Comparison of ENCODE assay signal across 8 mouse cellular contexts in the genomic region with DNA sequence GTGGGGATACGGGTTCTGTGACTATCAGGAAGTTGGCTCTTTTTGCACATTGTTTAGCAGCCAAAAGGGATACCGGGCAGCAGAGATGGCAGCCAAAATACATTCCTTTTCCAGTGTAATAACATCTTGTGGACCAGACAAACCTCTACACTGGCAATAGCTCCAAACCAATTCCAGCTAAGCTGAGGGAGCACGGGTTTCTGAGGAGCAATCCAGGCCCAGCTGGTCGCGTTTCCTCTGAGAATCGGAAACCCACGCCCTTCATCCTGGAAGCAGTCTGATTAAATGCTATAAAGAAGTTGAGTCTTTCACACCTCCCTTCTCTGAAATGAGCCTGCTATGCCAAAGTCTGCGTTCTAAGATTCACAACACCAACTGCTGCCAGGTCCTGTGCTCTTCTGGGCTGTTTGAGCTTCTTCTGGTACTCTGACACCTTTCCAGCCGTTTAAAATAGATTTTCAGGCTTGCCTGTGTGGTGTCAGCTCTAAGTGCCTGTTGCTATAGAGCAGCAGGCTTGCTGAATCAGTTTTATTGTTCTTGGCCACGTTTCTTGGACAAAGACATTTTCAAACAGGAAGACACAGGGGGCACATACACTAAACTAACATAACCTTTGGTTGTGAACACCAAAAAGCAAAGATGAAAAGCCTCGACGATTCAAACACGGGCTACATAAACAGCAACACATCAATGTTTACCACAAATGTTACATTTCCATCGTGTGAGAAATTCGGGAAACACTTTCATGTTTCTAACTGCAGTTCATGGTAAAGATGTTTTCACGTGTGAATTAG.
DNase-seq lines count a peak whose midpoint lies in the region; ATAC-seq lines count a peak whose summit lies in the region.
"Had no signal": no experiment of that assay in that cellular context is flagged by ENCODE, and none has a peak within 500 bp of the region (broad histone marks: within the 10 kb centered on the region; RNA-seq: fewer than 3 reads in every experiment).

No protein-coding gene starts in this region.

- no peaks in the 10 kb centered on the region for H3K27me3 ChIP-seq in intestine, embryonic 15.5 days (replicated peaks)

- H3K9me3 ChIP-seq in intestine, embryonic 15.5 days = no peaks in the 10 kb centered on the region

- DNase-seq in urinary bladder, postnatal 14 days (ENCODE audit: low spot score) = peak; percentile 40
- DNase-seq in urinary bladder, postnatal 10 days (ENCODE audit: low spot score) = no peak
- DNase-seq in frontal cortex, postnatal 14 days (ENCODE audit: low spot score in 2 of 2) = peak; percentile 31 to 39
- peak; percentile 32 to 53 for DNase-seq in lung, postnatal 4 days
- DNase-seq in ovary, postnatal 36 days (ENCODE audit: low spot score) = no peak

- no peak overlapping the region for H3K9ac ChIP-seq in intestine, embryonic 15.5 days

- no peak overlapping the region for H3K4me3 ChIP-seq in intestine, embryonic 15.5 days (replicated peaks)

- WGBS in intestine, embryonic 15.5 days = 23% methylated on average over 16 of the region's 16 CpGs

- H3K4me1 ChIP-seq in intestine, embryonic 15.5 days (replicated peaks) = peaks cover 12% of the 10 kb centered on the region

- peak; percentile 32; the same call in 1 of the 2 replicates for ATAC-seq in intestine, embryonic 15.5 days
- ATAC-seq in cerebellum, adult (ENCODE audit: insufficient number of reproducible peaks, low FRiP score, low TSS enrichment) = no peak

- peak overlapping the region; percentile 76 for H3K27ac ChIP-seq in intestine, embryonic 15.5 days
- H3K27ac ChIP-seq: macrophage had no signal

- H3K36me3 ChIP-seq in intestine, embryonic 15.5 days = 0 out of 2 replicates have a peak, but pooled peaks cover 3% of the 10 kb centered on the region

- peak overlapping the region; percentile 25 for H3K4me2 ChIP-seq in intestine, embryonic 15.5 days (replicated peaks)

Comparison
In these comparisons a context has a peak if more than half of its experiments do, and no peak if none do; other contexts are left out.
1. DNase-seq: peak in urinary bladder, postnatal 14 days (single experiment), frontal cortex, postnatal 14 days (2 of 2) and lung, postnatal 4 days (2 of 2); none in urinary bladder, postnatal 10 days (single experiment) and ovary, postnatal 36 days (single experiment).